Mouse (Mus musculus): Measurements from ENCODE around the gene Myb.
"Not testable (repeated sequence)": the region's sequence is repeated elsewhere in the genome, so short reads cannot be mapped to it uniquely, and the experiment has no call there.

Myb gene

DNA sequence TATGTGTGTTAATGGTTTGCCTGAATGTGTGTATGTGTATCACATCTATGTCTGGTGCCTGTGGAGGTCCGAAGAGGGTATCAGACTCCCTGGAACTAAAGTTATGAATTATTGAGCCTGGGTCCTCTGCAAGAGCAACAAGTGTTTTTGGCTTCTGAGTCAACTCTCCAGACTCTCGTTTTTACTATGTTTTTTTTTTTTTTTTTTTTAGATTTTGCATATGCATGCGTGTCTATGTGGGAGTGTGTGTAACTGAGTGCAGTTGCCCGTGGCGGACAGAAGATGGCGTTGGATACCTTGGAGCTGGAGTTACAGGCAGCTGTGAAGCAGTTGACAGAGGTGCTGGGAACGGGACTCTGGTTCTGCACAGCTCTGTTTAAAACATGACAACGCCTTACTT, 7.7 kb upstream of the Myb start:
- no peak for DNase-seq (ENCODE audit: low spot score)

DNA sequence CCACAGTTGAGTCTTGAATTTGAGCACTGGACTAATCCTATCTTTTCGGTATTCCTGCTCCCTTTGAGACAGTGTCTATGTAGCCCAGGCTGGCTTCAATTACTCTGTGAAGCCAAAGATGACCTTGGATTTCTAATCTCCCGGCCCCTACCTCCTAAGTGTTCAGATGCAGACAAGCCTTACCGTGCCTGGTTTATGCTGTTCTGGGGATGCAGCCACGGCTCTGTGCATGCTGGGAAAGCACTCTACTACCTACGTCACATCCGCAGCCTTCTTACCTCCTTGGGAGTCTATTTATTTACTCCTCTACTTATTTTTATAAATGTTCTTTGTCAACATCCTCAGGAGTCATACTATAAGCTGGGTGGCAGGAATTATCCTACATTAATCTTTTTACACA, 7.1 kb upstream of the Myb start:
- no peak for DNase-seq (ENCODE audit: low spot score)

DNA sequence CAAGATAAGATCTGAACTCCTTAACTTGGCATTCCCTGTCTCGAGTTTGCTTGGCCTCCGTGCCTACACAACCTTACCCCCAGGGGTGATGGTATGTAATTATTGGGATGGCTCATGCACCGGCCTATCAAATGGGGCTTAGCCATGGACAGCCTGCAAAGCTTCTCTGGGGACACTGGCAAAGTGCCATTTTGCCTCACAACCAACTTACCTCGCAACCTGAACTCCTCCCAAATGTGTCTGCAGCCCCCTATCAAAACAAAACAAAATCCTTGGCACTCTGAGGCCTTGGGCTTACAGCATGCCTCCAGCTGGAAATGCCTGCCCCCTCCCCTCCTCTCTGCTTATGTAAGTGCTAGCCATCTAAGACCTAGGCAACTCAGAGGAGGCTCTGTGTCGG, 6.4 kb upstream of the Myb start:
- DNase-seq (ENCODE audit: low spot score): no peak

DNA sequence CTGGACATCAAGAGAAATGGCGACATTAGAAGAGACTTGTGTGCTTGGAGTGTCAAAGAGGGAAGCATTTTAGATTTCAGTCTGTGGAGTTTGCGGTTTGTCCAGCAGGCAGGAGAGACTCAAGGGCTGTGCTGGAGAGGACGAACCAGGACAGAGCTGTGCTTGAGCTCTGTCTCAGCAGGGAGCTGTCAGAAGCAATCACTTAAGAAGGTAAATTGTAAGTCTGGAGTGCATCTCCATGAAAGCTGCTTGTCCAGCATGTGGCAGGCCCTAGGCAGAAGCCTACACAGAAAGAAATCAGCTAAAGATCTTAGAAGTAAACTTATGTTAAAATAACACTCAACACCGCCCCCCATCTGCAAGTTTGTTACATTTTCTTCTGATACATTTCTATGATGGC, 4.6 kb upstream of the Myb start:
- no peak for DNase-seq (ENCODE audit: low spot score)

DNA sequence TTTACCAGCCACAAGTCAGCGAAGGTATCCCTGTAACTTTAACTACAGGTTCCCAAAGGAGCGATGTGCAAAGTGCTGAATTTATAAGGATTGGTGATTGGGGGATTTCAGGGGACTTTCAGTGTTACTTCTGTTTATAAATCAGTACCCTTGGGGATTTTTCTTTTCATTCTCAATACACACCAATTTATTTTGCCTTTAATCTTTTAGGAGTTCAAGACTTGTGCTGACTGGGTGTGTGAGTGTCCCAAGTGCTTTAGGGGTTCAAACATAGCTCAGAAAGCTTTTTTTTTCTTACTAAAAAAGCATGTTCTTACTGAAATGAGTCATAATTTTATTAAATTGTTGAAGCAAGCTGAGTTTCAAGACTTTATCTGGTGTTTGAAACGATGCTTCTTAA, 1.3 kb upstream of the Myb start:
- no peak for DNase-seq (ENCODE audit: low spot score)

DNA sequence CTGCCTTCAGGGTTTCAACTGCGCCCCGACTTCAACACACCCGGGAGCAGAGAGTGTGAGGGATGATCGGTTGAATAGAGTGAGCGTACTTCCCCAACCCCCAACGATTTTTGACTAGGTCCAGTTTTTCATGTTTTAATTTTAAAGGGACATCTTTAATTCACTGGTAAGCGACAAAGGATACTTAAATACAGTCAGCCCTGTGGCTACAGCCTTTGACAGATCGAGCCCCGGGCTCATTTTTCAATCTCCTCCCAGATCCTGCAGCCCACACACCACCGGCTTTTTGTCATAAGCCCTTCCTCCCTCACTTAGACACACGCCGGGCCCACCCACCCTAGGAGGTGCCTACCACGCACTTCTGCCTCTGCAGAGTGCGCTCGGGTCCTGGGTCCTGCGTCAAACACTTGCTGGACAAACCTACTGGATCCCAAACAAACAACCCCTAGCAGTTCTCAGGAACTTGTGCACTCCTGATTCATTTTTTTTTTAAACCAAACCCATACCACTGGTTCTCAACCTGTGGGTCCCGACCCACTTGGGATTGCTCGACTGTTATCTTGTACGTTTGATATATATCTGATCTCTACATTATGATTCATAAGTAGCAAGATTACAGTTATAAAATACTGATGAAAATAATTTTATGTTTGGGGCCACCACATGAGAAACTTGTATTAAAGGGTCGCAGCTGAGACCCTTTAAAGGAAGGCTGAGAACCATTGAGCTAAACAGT, 743 bp upstream of the Myb start:
- no peak for DNase-seq (ENCODE audit: low spot score)

DNA sequence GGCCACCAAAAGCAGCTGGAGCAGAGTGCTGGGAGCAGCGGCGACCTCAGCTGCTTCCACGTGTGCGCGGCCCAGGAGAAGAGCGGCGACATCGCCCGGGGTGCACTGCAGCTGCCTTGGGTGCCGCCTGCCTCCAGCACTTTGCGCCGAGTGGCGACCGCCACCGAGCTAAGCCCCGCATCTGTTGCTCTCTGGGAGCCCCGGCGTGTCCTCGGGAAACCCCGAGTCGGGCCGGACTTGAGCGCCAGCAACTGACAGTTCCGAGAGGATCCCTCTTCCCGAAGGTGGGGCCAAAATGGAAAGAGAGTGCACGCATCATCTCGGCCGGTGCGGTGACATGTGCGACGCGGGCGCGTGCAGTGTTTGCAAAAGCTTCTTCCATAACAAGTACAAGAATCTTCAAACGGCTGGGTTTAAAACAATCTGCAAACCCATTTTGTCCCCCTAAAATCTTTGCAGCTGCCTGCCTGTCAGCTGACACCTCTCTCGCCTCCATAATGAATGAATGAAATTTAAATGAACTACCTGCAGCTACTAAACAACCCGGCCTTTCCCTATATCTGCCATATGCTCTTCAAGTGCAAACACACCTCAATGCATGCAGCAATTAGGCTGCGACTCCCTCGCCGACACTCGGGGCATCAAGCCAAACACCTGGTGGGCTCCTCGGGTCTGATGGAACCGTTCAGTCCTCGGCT, 938 bp downstream of the Myb start:
- DNase-seq (ENCODE audit: low spot score): peak; percentile 48

DNA sequence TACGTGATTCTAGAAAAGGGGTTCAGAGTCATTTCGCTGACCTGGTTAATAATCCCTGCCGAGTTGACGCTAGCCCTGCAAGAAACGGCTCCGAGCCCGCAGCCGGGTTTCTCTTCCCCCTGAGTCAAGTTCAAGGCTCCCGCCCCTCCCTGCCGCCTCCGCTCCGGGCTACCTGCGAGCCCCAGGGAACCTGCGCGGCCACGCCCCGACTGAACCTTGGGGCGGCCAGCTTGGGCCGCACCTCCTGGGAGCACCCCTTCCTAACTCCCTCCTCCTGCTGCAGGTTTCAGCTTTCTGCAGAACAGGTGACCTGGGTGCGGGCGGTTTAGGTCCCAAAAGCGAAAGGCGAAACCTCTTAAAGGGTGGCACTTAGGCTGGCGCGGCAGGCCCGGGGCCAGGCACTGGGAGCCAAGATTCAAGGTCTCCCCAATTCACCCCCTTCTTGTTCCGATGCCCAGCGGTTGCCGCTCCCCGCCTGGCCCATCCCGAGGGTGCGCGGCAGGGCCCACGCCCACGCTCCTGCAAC, 1.8 kb downstream of the Myb start:
- peak; percentile 46 for DNase-seq (ENCODE audit: low spot score)

DNA sequence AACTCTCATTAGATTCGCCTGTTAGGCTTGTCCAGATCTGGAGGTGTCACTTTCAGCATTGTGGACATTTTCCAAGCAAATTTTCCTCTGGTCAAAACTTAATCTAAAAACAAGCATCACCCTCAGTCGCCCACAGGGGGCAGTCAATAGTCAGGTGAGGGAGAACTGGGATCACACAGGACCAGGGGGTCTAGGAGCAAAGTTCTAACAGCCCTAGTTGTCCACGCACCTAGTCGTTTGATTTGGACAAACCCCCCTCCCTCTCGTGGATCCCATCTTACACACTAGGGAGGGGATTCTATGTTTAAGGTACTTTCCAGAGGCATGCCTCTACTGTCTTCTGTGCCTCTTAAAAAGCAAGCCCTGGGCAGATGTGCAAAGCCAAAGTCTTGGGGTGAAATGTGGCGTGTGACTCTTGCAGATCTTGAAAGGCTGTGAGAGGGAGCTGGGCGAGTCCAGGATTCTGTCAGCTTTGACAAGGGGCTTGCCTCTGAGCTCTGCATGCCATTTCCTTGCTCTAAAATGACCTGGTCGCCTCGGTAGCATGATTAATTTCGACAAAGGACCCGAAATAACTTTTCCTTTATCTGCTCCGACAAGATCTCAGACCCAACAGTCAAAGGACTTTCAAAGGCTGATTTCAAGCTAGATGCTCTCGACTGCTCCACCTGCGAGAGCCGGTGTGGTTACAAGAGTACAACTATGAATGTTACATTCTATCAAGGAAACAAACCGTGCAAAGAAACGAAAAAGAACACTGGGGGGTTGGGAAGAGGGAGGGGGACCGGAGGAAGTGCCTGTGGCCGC, 2.5 kb downstream of the Myb start:
- peak; percentile 61 for DNase-seq (ENCODE audit: low spot score)

DNA sequence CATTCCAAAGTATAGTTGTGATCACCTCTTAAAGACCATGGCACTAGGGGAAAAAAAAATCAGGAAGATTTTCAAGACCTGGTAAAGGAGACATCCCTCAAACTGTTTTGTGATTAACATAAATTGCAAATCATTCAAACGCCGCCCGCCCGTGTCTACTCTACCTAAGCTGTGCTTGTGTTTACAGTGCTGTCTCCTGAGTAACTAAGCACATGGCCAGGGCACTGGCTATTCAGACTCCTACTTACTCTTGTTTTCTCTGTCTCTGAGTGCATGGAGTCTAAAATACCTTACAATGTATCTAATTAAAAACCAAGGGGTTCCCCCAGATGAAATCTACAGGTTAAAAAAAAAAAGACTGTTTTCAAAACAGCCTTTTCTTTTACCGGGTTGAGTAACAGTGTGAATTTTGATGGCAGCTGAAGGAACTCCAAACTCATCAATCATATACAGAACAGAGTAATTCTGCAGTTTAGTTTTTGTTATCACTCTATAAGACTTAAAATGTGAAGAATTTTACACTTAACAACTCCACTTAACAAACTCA, 3.8 kb downstream of the Myb start:
- DNase-seq (ENCODE audit: low spot score): no peak

DNA sequence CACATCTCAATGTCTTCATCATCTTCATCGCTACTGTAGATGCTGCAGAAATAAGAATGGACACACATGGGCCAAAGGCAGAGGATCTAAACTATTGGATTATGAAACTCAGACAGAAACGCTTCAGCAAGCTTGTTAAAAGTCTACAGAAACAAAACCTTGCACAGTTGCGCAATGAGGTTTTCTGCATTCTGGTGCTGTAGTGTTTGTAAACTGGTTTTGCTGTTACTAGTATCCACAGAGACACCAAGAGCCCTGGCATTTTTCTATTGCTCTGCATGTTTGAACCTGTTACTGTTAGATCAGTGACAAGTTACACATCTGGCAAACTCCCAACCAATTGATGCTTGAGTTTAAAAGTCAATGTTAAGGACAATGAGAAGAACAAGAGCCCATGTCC, 4.4 kb downstream of the Myb start:
- no peak for DNase-seq (ENCODE audit: low spot score)

DNA sequence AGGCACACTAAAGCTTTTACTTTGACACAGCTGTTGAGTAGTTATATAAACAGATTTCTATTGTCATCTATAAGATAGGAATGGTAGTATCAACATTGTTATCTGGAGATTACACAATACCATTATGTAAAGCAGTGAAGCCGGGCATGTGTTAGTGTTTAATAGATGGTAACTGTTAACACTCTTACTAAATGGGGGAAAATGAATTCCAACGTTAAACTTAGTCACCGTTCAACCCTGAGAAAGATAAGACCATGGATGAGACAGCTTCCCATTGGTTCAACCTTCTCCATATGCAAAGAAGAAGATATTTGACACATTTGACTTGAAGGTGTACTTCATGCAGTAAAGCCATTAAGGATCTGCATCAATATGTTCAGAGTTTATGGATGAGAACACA, 5.9 kb downstream of the Myb start:
- no peak for DNase-seq (ENCODE audit: low spot score)

DNA sequence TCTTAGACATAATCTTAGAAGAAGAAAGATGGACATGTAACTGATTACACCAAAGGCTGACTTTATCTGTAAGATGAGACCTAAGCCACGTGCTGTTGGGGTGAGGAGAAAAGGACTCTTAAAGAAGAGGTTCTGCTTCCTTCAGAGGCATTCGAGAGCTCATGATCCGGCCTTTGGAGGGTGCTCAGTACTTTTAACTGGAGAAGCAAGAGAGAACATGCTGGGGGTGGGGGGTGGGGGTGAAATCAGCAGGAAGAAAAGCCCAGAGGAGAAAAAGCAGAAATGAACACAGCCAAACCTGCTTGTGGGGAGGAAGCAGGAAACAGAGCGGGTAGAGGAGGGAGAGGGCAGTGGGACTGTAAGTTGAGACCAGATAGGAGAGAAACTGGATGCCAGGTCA, 7.4 kb downstream of the Myb start:
- DNase-seq (ENCODE audit: low spot score): no peak

DNA sequence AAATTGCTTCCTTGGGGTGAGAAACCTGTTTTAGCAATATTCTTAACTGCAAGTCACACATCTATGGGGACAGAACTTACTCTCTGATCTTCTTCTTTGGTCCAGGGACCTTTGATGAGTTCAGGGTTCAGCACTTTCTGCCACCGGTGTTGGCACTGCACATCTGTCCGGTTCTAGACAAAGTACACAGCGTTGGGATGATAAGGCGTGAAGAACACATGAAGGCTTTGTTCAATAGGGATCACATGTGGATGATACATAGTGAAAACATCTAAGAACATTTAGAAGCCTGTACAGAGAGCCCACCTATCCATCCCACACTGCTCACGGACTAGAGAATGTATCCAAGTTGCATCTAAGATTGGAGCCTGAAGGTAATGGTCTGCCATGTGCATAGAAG, 8.0 kb downstream of the Myb start:
- DNase-seq (ENCODE audit: low spot score): no peak

DNA sequence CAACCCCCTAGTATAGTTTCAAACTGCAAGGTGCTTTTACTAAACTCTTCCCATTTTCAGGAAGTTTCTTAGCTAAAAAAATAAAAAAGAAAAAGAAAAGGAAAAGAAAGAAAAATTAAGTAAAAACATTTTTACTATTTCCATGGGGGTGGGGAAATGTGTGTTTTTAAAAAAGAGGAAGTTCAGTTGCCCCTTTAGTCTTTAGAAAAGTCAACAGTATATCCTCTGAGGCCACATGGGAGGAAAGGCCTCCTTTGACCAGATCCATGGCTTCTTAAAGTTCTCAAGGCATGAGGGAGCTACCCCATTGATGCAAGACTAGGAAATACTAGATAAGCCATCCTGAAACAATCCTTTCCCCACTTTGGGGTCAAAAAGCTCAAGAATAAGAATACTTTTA, 9.5 kb downstream of the Myb start:
- no peak for DNase-seq (ENCODE audit: low spot score)

DNA sequence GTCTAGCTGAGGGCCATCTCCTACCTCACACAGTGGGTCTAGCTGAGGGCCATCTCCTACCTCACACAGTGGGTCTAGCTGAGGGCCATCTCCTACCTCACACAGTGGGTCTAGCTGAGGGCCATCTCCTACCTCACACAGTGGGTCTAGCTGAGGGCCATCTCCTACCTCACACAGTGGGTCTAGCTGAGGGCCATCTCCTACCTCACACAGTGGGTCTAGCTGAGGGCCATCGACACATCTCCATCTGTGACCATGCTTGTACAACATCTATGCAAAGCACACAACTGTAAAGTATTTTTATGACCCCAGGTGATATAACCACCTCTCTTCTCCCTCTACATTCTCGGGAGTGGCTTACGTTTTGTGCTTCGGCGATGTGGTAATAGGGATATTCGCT, 10.8 kb downstream of the Myb start:
- DNase-seq (ENCODE audit: low spot score): not testable (repeated sequence)

DNA sequence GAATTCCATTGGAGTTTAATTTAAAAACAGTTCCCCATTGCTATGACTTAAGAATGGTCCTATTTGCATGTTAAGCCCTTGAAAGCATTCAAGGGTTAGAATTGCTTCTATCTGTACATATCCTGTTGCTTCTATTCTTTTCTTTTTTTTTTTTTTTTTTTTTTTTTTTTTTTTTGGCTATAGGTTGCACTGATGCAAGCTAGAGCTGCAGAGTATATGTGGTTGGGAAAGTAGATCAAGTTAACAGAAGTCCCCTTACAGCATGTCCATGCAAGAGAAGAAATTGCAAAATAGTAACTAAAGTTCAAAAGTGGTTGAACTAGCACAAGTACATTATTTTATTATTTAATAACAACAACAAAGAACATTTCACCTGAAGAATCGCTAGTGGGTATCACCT, 14.1 kb downstream of the Myb start:
- no peak for DNase-seq (ENCODE audit: low spot score)

DNA sequence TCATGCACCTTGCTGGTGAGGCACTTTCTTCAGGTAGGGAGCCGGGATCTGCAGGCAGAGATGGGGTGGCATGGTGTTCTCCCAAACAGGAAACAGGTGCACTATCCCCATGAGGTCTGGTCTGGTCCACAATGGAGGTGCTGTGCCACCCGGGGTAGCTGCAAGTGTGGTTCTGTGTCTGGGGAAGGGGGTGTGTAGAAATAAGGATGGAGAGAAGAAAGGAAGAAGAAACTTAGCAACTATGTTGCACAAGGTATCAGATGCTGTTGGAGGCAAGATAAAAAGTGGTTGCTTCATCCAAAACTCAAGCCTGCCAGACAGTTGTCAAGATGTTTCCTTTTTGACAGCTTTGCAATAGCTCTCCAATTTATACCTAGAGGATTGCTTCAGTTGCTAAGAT, 14.5 kb downstream of the Myb start:
- DNase-seq (ENCODE audit: low spot score): no peak

DNA sequence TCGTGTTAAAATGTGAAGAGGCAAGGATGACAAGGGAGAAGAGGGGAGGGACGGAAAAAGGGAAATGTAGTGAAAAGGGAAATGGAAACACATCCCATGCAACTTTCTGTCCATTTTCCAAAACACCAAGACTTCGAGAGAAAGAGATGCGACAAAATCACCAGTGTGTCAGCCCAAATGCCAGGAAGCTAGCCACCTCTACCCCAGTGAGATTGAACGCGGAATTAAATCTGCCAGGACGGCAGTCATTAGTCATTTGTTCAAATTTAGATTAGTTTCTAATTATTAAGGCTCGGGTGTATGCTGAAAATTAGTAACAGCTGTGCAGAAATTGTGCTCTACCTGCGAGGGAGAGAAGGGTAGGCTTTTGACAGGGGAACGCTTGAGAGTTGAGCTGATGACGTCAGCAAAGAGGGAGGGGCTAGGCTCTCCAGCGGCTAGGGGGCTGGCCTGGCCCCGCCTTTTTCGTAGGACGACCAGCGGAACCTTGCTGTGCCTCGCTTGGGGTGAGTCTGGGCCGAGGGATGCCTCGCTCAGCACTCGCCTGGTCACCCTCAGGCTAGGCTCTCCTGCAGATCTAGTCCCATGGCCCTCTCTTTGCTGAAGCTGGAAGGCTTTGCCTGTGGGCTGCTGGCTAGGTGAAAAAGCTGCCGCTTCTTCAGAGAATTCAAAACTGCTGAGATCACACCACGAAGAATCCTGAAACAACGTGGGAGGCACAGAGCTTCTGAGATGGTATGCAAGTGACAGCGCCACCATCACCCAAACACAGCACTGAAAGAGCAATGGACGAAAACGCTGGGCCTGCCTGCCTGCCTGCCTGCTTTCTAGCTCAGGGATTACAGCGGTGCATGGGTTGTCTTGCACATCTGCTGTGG, 15.9 kb downstream of the Myb start:
- DNase-seq (ENCODE audit: low spot score): peak; percentile 77

DNA sequence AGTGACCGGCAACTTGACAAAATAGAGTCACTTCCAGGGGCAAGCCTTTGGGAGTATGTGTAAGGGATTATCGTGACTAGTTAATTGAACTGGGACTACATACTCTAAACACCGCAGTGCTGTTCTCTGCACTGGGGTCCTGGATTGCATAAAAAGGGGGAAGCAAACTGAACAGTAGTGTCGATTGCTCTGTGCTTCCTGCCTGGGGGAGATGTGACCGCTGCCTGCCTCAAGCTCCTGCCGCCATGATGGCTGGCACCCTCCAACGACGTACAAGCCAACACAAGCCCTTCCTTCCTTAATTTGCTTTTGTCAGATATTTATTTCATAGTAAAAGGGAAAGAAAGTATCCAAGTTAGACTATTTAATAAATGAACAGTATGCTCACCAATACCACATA, 25.5 kb downstream of the Myb start:
- DNase-seq (ENCODE audit: low spot score): no peak

DNA sequence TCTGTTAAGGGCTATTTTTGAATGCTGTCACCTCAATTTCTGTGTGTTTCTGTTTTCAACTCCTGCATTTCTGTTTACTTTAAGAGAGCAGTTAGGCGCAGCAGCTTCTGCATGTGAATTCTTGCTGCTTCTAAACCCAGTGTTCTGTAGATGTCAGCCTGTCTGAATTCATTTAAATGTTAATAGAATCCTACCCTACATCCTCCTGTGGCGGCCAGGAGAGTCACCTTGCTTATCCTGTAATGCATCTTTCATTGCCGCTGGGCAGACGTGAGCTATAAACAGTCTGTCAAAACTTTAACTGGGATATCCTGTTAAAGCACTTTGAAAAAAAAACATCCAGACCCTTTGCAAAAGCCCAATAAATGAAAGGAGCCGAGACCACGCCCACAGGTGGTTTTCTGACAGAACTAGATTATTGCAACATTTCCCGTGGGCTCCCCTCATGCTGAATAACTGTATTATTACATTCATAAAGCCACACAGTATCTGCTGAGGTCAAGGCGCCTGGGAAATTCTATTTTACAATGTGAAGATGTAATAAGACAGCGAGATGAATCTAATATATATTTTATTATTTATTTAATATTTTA, 29.8 kb downstream of the Myb start:
- no peak for DNase-seq (ENCODE audit: low spot score)

Measured in testis, postnatal 10 days (tissue).